Mouse (Mus musculus): Measurements from ENCODE around the gene Rbfox1.

Rbfox1 gene

DNA sequence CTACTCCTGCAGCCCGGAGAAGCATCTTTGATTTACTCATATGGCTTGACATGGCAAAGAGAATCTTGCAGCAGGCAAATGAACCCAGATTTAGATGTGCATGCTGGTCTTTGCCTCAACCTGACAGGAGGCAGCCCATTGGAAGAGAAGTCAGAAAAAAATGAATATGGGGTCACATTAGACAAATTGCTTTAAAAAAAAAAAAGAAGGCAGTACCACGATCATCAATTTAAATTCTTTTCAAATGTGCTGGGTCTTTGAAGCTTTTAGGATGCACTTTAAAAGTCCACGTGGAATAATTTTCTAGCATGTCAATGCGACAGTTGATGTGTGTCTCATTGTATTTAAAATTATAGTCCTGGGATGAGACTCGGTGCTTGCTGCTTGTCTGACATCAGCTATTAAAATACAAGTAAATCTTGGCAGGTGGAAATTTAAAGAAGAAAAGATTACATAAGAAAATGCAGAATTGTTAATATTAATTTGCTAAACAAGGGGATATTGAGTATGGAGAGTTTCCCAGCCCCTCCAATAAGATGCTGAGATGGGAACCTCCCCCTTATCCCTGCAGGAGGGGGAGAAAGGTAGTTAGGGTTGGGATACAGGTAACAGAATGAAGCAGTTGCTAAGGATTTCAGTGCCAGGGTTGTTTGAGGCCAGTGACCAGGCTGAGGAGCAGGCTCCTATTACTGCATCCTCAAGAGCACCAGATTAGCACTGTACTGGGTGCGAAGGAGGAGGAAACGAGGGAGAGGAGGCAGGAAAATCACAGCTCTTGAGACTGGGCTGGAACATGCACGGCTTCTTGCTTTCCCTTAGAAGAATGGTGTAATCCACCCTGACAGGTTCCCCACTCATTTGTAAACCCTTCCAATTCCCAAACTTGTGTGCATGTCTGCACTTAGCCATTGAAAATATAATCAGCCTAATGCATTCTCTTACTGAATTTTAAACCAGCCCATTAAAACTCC lies 1274.0 kb downstream of the Rbfox1 start:
- no peak for ATAC-seq (ENCODE audit: insufficient number of reproducible peaks, low FRiP score, low TSS enrichment)

DNA sequence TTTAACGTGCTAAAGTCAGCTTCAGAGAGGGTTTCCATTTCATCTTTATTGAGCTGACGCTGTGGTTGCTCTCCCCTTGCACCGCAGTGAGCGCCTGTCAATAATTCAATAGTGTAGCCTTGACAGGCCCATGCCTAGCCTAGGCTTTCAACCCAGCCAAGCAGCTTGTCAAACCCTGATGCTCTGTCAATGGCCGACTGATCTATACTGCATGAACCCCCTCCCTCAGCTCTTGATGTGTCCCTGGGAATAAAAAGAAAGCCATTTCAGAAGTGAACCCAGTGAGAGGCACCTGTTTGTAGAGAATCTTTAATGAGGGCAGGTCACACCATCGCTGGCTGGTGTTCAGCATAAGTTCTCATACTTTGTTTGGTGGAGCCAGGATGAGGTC lies 1274.7 kb downstream of the Rbfox1 start:
- ATAC-seq (ENCODE audit: insufficient number of reproducible peaks, low FRiP score, low TSS enrichment), result no peak

DNA sequence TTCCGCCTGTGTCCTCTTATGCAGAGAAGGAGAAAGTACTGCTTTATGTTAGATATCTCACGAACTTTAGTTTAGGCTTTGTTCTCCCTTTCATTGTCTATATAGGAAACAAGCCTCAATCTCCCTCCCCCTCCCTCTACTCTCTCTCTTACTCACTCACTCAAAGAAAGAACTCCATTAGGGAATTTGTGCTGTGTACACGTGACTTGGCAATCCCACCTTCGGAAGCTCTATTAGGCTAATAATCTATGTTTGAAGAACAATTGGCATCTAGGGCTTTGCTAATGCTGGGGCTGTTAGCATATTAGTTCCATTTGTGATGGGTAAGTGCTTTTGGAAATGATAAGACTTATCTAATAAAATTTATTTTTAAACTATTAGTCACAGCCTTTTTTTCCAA lies 1277.0 kb downstream of the Rbfox1 start:
- ATAC-seq (ENCODE audit: insufficient number of reproducible peaks, low FRiP score, low TSS enrichment), result no peak

DNA sequence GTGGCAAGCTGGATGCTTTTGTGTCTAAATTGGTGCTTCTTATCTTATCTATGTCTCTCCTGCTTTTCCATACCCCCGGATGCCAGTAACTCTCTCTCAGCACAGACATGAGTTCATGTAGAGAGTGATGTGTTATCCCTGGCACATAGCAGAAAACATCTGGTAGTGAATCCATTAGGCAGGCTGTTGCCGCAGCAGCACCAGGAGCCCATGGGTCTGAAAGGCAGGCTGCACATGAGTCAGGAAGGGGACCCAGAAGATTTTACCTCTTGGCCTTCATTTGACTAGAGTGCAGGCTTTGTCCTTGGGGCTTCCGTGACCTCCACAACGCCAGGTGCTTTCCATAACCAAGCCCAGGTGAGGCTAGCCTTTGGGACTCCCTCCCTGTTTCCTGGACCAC lies 1278.5 kb downstream of the Rbfox1 start:
- ATAC-seq (ENCODE audit: insufficient number of reproducible peaks, low FRiP score, low TSS enrichment), result no peak

DNA sequence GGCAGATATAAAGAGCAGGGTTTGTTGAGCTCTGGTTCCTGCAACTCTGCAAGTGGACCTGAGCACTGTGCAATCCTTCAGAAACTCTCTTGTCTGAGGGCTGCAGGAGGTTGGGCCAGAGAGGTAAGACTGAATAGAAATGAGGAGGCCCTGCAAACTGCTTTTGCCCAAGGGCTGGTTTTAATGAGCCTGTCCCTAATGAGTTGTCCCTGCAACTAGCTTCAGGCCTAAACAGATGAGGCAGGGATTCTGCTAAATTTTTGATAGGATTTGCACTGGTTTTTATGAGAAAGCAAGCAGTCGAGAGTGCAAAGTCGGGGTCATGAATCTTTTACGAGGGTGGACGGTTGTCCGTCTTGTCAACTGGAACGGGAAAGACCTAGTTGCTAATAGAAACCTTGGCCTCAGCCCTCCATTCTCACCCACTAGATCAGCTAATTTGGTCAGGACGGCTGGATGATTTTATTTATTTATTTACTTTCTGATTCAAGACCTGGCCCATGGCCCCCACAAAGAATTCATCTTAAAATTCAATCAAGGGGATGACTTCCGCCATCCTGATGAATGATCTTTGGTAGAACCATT lies 1279.1 kb downstream of the Rbfox1 start:
- ATAC-seq (ENCODE audit: insufficient number of reproducible peaks, low FRiP score, low TSS enrichment), result no peak

DNA sequence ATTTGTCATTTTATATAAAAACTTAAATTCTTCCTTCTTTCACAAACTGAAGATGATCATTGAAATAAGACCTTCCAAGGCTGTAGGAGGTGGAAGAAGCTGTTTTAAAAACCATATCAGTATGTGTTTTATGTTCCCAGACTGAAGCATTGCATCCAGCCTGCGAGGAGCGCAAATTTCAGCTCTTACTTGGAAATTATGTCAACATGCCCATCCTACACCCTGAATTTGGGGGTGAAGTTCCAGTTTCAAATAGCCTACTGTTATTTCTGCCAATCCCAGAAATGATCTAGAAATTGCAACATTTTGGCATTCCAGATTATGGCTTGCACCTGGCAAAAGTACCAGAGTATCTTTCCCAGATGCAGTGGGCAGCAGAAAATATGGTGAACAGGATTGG lies 1290.8 kb downstream of the Rbfox1 start:
- no peak for ATAC-seq (ENCODE audit: insufficient number of reproducible peaks, low FRiP score, low TSS enrichment)

DNA sequence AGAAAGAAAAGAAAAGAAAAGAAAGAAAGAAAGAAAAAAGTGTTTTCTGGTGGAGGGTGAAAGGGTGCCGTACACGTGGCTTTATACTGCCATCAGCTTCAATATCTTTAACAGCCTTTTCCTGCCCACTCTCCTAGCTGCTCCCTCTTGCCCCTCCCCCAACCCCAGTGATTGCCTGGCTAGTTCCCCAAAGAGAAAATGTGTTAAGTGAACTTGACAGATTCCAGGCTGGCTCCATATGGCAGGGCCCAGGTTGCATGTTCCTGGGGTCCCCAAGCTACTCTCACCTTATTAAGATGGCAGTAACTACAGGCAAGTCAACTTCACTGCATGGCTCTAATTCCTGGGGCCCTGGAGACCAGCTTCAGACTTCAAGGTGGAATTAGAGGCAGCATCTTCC lies 1302.6 kb downstream of the Rbfox1 start:
- peak; percentile 56; the same call in 1 of the 2 replicates for ATAC-seq (ENCODE audit: insufficient number of reproducible peaks, low FRiP score, low TSS enrichment)

DNA sequence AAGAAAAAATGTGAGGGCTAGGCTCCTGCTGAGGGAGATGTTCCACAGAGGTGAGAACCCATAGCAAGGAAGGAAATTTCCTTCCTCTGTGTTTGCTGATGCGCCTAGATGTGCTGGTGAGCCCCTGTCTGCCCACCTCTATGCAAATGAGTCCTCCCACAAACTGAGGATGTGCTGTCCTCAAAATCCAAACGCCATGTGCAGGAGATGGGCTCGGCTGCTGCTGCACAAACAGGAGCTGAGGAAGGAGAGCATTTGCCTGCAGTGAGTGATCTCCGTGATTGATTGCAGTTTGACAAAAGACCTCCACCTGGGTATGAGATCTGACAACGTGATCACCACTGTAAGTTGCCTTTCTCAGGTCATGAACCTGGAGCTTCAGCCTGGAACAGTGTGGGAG lies 1308.4 kb downstream of the Rbfox1 start:
- ATAC-seq (ENCODE audit: insufficient number of reproducible peaks, low FRiP score, low TSS enrichment), result no peak

DNA sequence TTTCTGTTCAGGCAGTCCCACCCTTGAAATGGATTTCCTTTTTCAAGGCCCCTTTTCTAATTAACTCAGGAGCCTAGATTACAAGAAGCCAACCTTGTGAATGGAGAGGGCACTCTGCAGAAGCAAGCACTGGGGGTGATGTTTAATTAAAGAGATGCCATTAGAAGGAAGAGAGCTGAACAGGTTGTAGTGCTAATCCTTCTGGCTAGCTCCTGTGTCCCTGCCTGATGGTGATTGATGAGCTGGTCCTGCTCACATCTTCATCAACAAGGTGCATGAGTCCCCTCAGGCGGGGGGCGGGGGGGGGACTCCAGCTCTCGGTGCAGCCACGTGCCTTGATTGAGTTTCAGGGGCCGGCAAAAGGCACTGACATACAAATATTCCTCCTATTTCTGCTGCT lies 1312.8 kb downstream of the Rbfox1 start:
- ATAC-seq (ENCODE audit: insufficient number of reproducible peaks, low FRiP score, low TSS enrichment), result no peak

DNA sequence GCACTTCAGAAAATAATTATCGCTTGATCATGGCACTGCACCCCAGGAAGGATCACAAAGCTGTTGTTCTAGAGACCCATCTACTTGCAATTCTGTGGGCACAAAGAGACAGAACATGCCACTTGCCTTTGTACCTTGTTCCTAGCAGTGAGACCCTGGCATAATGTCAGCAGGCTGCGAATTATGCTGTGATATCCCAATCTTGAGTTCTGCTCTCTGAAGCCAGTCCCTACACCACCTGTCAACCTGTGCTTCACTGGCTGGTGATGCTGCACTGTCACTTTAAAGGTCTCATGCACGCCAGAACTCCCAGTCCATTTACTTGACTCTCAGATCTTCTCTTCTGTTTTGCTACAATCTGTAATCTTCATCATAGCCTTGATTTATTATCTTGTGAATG lies 1315.1 kb downstream of the Rbfox1 start:
- peak; percentile 52; the same call in 1 of the 2 replicates for ATAC-seq (ENCODE audit: insufficient number of reproducible peaks, low FRiP score, low TSS enrichment)

DNA sequence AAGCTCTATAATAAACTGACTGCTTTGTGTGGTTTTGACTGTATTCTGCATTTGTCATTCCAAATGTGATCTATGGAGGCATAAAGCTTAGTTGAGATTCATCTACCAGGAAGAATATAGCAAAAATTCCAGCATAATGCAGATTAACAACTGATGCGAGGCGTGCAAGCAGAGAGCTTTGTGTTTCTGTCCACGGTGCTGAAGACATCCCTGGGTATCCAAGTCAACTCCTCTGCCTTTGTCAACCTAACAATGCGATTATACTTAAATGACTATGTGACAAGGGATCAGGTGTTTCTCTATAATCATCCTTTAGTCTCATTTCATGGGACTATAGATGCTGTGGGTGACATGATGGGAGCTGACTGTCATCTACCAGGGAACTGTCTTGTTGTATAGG lies 1316.7 kb downstream of the Rbfox1 start:
- ATAC-seq (ENCODE audit: insufficient number of reproducible peaks, low FRiP score, low TSS enrichment), result no peak

DNA sequence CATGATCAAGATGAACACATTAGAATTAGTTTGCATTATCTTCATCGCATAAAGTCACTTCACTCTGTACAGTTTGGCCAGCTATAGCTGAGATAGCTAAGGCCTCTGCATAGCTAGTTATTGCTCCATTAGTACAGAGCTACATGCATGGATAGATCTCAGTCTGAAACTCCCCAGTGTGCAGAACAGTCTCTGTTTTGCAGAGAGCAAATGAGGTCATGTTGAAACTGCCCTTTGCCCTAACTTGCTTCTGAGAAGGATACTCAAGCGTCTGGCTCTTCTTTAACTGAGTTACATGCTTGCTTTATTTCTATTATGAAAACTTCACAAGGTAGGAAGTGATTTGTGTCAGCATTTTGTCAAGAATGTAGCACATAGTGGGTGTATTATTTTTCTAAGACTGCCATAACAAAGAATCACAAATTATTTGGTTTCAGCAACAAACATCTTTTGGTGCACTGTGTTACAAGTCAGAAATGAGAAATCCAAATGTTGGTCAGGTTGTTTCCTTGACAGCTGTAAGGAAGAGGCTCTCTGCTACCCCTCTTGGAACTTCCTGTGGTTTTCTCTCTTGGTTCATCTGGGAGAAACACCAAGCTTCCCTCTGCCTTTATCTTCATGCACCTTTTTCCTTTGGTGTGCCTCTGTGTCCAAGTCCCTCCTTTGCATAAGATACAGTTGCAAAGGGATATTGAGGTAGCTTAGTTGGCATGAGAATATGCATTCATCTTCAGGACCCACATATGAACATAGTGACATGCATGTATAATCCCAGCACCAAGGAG lies 1321.2 kb downstream of the Rbfox1 start:
- ATAC-seq (ENCODE audit: insufficient number of reproducible peaks, low FRiP score, low TSS enrichment), result no peak

DNA sequence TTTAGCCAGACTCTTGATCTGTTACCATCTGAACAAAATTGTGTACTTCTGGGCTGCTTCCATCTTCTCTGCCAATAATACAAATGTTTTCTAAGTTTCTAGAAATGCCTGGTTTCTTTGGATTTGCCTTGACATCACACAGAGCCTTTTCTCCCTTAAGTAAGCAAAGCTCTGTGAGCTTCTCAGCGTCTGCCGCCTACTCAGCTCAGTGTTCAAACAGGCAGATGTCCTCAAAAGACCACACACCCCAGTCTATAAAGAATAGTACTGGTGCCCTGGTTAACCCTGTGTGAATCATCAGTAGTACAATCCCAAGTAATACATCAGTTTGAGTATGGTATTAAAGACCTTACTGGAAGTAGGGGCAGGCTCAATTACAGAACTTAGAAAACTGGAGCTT lies 1322.4 kb downstream of the Rbfox1 start:
- no peak for ATAC-seq (ENCODE audit: insufficient number of reproducible peaks, low FRiP score, low TSS enrichment)

DNA sequence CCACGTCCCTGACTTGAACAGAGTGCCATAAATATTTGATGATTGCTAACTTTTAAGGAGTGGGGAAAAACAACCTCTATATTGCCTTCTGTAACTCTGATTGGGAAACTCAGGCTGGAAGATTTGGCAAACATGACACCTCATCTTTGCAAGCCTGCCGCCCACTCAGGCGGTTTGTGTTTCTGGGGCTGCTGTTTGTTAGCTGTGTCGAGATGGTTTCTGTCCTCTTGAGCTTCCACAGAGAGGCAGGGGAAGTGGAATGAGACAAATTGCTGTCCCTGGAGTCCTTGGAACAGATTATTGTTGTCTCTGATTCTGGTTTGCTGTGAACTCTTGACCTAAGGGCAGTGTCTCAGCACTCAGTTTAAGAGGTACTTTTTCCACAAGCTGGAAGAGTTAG lies 1327.6 kb downstream of the Rbfox1 start:
- no peak for ATAC-seq (ENCODE audit: insufficient number of reproducible peaks, low FRiP score, low TSS enrichment)

DNA sequence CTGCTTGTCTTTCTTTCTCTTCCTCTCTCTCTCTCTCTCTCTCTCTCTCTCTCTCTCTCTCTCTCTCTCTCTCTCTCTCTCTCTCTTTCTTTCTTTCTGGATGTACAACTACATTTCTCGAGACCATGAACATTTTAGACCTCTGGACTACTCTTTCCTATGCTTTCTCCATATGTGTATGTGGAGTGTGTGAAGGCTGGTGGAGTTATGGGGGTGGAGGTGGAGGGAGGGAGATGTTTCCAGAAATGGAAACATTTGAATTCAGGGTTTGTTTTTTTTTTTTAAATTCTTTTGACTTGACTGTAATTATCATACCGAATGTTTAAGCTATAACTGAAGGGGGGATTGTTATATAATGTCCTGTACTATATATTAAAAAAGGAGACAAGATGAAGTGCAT lies 1338.1 kb downstream of the Rbfox1 start:
- no peak for ATAC-seq (ENCODE audit: insufficient number of reproducible peaks, low FRiP score, low TSS enrichment)

DNA sequence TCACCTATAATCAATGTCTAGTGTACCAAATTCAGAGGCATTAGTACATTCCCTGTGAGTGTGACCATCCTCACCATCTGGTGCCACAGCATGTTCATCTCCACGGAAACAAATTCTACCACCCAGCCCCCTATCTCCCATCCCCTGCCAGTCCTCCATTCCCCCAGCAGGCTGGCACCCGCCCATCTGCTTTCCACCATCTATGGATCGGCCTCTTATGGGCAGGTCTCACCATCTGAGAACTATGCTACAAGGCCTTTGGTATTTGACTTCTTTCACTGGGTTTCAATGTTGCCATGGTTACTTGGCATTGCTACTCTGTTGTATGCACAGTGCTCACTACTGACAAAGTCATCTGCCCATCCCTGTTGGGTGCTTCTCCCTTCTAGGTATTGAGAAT lies 1340.8 kb downstream of the Rbfox1 start:
- ATAC-seq (ENCODE audit: insufficient number of reproducible peaks, low FRiP score, low TSS enrichment), result peak; percentile 36; the same call in 1 of the 2 replicates

DNA sequence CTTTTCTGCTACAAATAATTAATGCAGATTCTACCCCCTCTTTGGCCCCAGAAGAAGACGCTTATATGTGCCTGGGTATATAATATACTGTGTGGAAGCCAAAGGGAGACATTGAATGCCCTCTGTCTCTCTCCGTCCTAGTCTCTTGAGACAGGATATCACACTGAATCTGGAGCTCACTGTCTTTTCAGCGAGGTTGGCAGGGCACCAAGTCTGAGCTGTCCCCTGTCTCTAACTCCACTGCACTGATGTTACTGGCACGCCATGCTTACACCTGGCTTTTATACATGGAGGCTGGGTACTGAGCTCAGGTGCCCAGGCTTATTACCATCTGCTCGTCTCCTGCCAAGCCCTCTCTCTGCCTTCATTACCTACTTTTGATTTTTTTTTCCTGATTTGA lies 1343.1 kb downstream of the Rbfox1 start:
- 0 out of 2 replicates have a peak, but pooled peaks have one; percentile 10 for ATAC-seq (ENCODE audit: insufficient number of reproducible peaks, low FRiP score, low TSS enrichment)

DNA sequence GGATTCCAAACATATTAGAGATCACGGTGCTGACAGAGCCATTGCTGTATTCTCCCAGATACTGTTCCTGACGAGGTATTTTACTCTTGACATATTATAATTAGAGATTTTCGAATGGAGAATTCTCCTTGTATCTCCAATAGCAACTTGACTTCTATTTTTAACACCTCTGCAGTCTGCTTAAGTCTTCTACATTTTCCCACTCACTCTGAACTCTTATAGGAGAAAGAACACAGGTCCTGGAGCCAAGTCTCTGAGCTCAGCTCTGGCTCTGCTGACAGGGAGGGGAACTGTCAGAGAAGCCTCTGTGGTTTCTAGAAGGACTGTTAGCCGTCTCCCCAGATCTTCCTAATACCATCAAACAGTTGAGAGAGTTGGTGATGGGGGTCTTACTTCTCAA lies 1344.1 kb downstream of the Rbfox1 start:
- no peak for ATAC-seq (ENCODE audit: insufficient number of reproducible peaks, low FRiP score, low TSS enrichment)

DNA sequence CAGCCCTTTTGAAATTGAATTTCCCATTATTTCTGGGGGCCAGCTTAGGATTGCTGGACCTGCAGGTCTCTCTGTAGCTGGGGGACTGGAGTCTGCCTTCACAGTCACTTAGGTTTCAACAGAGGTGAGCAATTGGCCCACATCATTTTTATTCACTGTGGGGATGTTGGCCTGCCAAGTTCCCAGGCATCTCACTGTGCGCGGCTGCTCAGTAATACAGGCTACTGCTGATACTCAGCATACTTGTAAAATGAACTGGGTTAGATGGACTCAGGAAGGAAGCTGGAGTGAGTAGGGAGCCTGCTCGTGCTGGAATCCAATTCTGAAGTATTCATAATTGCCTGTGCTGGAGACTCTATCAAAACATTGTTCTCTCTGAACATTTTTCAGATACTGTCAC lies 1356.5 kb downstream of the Rbfox1 start:
- peak; percentile 74; the same call in 1 of the 2 replicates for ATAC-seq (ENCODE audit: insufficient number of reproducible peaks, low FRiP score, low TSS enrichment)

DNA sequence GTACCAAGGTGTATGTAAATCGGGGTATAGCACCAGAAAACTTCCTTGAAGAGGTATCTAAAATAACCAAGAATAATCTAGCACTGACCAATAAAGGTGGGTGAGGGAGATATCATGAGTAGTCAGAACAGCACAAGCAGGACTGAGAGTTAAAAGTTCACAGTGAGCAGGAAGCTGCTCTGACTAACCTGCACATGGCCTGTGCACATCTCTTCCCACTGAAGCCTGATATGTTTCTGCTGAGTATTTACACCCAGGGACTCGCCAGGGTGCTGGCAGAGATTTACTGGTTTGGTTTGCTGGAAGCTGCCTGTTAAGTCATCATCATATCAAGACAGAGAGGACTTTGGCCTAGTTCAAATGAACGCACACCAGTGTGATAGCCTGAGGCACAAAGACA lies 1357.3 kb downstream of the Rbfox1 start:
- ATAC-seq (ENCODE audit: insufficient number of reproducible peaks, low FRiP score, low TSS enrichment), result no peak

DNA sequence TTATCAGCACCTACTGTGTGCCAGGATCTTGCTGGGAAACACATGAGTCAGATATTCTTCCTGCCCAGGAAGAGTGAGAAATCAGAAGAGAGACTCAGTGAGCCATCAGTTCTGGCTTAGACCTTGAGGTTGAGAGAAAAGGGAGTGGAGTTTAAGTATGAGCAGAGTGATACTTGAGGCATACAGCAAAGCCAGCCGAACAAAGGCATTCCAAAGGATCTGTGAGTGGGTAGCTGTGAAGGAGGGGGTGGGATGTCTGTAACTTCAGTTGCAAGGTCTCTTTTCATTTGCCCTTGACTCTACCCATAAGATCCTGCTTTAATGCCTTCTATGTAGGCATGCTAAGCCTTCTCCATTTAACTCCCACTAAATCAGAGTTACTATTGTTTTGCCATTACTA lies 1359.2 kb downstream of the Rbfox1 start:
- no peak for ATAC-seq (ENCODE audit: insufficient number of reproducible peaks, low FRiP score, low TSS enrichment)

Measured in cerebellum, adult (tissue).